Mouse (Mus musculus) thymus, postnatal 10 days (tissue): ENCODE results near the gene Gm38392.

ENCODE experiments used
- DNase-seq, 2 experiments: peaks; one replicate each; pipeline ENCODE4 v3.0.0; 2021; ENCODE audit warnings: low spot score in 2 of 2

Gm38392 gene

GRCm38 (mm10) chr3:88215553-88216004 is 71.4 kb downstream of the Gm38392 start:
- no peak for DNase-seq

GRCm38 (mm10) chr3:88214971-88215552 is 71.9 kb downstream of the Gm38392 start:
- DNase-seq = no peak

GRCm38 (mm10) chr3:88214197-88214938 is 72.6 kb downstream of the Gm38392 start:
- no peak for DNase-seq

GRCm38 (mm10) chr3:88213019-88213418 is 74.0 kb downstream of the Gm38392 start:
- DNase-seq = no peak

- DNase-seq = no peak
Measured at GRCm38 (mm10) chr3:88212356-88212755, 74.7 kb downstream of the Gm38392 start.

GRCm38 (mm10) chr3:88210918-88211317 is 76.1 kb downstream of the Gm38392 start:
- no peak for DNase-seq

- no peak for DNase-seq
Measured at GRCm38 (mm10) chr3:88210121-88210520, 76.9 kb downstream of the Gm38392 start.

GRCm38 (mm10) chr3:88209306-88209705 is 77.7 kb downstream of the Gm38392 start:
- DNase-seq = no peak

- DNase-seq = no peak
Measured at GRCm38 (mm10) chr3:88208226-88208720, 78.7 kb downstream of the Gm38392 start.

GRCm38 (mm10) chr3:88207451-88208100 is 79.4 kb downstream of the Gm38392 start:
- DNase-seq = no peak

- no peak for DNase-seq
Measured at GRCm38 (mm10) chr3:88206901-88207371, 80.1 kb downstream of the Gm38392 start.

- DNase-seq = no peak
Measured at GRCm38 (mm10) chr3:88206500-88206899, 80.5 kb downstream of the Gm38392 start.

GRCm38 (mm10) chr3:88205563-88206491 is 81.2 kb downstream of the Gm38392 start:
- no peak for DNase-seq

- no peak for DNase-seq
Measured at GRCm38 (mm10) chr3:88205176-88205562, 81.8 kb downstream of the Gm38392 start.

GRCm38 (mm10) chr3:88204751-88205150 is 82.3 kb downstream of the Gm38392 start:
- DNase-seq = no peak

GRCm38 (mm10) chr3:88203999-88204700 is 82.9 kb downstream of the Gm38392 start:
- no peak for DNase-seq

GRCm38 (mm10) chr3:88203456-88203855 is 83.6 kb downstream of the Gm38392 start:
- DNase-seq = no peak

- DNase-seq = no peak
Measured at GRCm38 (mm10) chr3:88202986-88203385, 84.0 kb downstream of the Gm38392 start.

GRCm38 (mm10) chr3:88201640-88202039 is 85.4 kb downstream of the Gm38392 start:
- DNase-seq = no peak

GRCm38 (mm10) chr3:88200972-88201330 is 86.1 kb downstream of the Gm38392 start:
- peak in 1 of 2 experiments; percentile 25 for DNase-seq
